Mouse (Mus musculus): ENCODE results near the gene Serpina1f. TPM values are rescaled to one million over a fixed set of nuclear protein-coding genes. Genes with fewer than 3 reads are reported as not detected.
"Not testable (repeated sequence)": the region's sequence is repeated elsewhere in the genome, so short reads cannot be mapped to it uniquely, and the experiment has no call there.

Serpina1f gene
- polyA plus RNA-seq, 1 experiment from 2014 or later = not detected

DNA sequence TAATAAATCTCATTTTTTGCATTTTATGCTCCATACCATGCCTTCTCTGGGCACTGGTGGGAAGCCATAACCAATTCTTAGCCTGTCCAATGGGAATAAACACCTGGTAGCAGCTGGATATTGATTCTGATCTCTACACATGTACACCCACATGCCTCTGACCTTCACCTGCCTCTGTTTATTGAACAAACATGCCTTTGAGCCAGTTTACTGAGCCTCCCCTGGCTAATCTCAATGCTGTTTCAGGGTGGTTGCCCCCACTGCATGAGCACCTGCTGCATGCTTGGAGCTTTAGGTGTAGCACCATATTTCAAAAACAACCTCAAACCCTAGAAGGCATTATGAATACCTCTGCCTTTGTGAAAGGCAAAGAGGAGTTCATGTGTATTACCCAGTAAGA lies 33.3 kb downstream of the Serpina1f start:
- DNase-seq (ENCODE audit: low spot score) = not testable (repeated sequence)

DNA sequence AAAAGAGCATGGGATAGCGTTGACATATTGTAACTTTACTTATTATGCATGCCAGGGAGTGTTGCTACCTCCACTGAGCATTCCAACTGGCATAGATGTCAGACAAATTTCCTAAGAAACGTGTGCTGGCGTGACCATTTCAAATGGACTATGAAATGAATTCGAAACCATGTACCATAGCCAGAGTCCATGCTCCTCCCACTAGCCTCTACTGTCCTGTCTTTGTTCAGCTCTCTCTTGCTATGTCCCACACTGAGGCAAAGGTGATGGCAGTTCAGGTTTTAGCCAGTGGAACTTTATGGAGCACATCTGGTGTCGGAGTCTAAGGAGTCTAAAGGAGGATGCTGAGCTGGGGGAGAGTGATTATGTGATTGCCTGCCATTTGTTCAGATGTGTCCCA lies 35.3 kb downstream of the Serpina1f start:
- DNase-seq (ENCODE audit: low spot score) = no peak

DNA sequence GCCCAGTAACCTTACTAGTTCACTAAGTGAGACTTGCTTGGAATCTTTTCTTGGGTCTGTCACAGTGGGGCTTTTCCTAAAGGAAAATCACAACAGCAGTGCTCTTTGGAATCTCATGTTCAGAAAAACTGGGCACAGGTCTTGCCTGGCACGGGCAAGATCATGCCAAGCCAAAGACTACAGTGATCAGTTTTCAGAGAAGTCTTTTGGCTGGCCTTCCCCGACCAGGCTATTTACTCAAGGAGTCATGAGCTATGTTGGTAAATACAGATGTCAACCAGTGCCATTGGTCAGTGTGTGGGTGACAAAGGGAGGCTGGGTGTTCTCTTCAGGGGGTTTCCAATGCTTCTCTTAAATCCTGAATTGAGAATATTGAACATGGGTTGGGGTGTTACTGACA lies 36.2 kb downstream of the Serpina1f start:
- no peak for DNase-seq (ENCODE audit: low spot score)

DNA sequence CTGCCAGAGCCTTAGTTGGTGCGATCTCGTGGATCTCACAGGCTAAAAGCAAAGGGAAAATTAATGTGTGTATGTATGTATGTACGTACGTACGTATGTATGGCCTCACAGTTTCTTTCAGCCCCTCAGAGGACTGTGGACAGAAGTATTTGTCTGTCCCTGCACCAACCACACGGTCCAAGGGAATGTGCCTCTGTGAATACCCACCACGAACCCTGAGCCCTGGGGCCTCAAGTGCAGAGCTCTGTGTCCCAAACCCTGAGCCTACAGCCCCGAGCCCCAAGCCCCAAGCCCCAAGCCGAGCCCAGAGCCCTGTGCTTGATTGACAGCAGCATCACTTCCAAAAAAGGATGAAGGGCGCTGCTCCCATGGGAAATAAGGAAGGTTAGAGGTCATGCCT lies 37.3 kb downstream of the Serpina1f start:
- no peak for DNase-seq (ENCODE audit: low spot score)

DNA sequence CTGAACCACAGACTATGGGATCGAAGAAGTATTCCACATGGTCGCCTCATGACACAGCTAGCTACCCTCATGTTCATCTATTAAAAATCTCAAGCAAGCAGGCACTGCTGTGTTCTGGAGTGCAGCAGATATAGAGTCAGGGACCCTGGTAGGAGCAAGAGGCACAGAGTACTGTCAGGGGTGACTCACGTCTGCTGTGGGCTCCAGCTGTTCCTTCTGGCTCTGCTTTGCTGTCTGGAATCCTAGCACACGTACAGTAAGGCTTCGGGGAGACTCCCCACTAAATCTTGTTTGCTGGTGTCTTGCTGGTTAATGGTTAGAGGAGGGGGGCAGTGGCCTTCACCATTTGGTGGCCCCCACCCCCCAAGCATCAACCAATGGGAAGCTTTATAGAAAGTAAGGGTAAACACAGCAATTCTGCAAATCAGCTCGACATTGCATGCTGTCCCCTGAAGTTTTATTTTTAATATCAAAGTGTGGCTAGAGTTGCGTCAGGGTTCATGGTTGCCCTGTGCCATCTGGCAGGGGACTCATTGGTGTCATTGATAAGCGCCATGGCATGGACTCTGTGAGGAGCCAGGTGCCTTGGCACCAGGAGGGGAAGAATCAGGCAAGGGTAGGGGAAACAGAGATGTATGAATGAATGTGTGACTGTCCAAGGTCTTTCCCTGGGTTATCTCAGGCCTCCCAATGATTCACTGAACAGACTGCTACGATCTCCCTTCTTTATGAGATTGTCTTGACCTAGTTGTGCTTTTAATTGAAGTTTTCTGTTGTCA lies 38.3 kb downstream of the Serpina1f start, which contains the start of gene Serpina6:
Gene Serpina6 (minus strand): TSS at position 365 of the 779 bp plus-strand sequence.
- DNase-seq (ENCODE audit: low spot score) = no peak

DNA sequence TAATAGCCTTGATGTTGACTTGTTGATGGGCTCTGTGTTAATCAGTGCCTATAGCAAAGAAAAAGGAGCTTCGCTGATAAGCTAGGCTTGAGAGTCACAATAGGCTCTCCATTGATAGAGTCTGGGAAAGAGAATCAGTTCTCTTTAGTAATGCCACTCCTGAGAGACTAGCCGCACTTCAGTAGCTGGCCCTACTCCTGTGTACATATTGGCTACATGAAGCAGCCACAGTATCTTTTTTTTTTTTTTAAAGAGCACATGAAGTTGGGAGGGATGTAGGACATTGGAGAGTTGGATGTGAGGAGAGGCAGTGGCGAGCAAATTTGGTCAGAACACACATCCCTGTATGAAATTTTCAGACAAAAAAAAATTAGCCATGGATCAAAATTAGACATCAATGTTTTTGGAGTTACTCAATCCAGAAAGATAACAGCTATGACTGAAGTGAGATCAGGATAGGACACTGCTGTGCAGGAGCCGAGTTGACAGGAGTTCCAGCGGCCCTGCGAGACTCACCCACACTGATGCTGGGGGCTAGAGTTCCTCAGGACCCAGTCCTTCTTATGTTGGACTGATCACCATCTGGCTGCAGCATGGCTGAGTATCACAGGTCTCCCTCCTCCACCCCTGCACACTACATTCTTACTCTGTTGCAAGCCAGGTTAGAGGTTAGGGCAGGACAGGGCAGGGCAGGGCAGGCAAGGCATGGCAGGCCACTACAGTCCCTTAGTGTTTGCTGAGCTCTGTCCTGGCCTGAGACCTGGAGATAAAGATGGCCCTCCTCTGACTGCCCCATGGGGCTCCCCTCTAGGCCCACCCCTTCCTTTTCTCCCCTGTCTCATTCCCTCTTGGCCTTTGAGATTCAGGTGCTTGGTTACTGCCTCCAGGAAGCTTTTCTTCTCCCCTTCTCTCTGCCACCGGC lies 39.9 kb downstream of the Serpina1f start:
- DNase-seq (ENCODE audit: low spot score) = no peak

DNA sequence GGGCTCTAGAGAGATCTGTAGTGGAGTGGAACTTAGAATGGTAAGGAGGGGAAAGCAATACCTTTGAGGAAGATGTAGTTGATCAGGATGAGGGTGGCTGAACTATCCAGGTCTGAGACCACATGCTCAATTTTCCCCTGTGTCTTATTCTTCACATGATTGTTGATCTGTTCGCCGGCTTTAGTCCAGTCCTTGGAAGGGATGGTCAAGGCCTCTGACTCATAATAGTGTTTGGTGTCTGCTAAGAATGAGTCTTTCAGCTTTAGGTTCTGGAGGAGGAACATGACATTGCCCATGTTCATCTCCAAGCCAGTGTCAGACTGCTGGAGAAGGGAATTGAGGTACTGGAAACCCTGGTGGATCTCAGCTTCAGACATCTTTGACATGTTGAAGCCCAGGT lies 41.5 kb downstream of the Serpina1f start:
- DNase-seq (ENCODE audit: low spot score) = no peak

DNA sequence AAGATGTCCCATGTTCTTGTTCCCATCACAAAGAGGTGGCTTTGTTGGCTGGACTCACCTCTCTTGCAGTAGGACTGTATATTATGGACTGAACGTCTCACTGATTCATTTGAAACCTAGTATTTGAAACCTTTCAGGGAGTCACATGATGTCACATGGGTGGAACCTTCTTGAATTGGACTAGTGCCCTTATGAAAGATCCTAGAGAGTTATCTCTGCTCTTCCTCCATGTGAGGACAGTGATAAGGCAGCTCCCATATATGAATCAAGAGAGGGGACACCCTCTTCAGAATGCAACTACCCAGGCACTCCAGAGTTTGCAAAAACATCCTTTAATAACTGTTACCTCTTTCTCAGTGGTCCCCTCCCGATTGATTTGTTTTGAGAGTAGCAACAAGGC lies 49.0 kb downstream of the Serpina1f start:
- DNase-seq (ENCODE audit: low spot score) = no peak

DNA sequence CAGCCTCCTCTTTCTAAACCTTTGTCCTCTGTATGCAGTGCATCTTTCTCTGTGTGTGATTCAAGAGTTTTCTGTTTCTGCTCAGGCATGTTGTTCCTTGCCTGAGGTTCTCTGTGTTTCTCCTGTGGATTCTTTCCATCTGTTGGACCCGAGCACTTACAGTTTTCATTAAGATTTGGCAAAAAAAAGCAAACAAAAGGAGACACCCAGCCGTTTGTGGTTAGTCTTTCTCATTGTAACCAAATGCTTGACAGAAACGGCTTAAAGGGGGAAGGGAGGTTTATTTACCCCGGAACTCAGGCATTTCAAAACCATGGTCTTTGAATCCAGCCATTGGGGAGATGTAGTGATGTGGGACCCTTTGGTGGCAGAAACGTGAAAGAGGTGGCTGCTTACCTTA lies 50.7 kb downstream of the Serpina1f start:
- no peak for DNase-seq (ENCODE audit: low spot score)

DNA sequence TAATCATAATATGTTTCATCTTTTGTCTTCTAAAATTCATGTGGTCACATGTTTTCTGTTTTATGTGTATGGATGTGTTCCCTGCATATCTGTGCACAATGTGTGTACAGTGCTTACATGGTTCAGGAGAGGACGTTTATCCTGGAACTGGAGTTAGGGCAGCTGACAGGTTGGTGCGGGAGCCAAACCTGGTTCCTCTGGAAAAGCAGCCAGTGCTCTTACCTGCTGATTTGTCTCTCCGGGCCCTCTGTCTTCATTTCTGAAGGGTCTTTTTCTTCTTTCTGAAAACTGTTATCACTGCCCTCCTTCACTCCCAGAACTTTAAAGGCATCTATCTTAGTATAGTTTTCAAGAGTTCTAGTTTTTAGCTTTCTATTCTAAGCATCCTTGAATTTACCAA lies 51.5 kb downstream of the Serpina1f start:
- no peak for DNase-seq (ENCODE audit: low spot score)

DNA sequence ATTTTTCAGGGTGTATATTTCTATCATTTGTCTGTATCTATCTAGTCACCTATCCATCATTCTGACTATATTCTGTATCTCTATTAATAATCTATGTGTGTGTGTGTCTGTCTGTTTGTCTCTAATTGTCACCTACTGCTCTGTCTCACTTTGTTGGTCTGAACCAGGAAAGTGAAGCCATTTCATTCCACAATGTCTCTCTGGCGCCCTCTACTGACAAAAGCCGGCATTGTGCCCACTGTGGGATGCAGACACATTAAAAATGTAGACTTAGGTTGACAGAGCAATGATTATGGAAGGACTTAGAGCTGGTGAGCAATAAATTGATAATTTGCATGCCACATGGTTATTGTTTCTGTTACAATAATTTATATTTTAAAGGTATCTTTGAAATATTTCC lies 52.0 kb downstream of the Serpina1f start:
- peak; percentile 49 for DNase-seq (ENCODE audit: low spot score)

Other genes starting within 250 kb of the Serpina1f start
- 0.25 and 0.46 TPM in 2 replicates for gene Ifi27l2b, start 238.3 kb downstream of the Serpina1f start, polyA plus RNA-seq (2015; fragmentation: Nextera tagmentation; extraction: Ambion mirVana)
- 0.40 and 0.44 TPM in 2 replicates for gene Ppp4r4, start 163.2 kb downstream of the Serpina1f start, polyA plus RNA-seq (2015; fragmentation: Nextera tagmentation; extraction: Ambion mirVana)
- 0.09 TPM in 1 of 2 replicates, not detected in the other for gene Serpina10, start 64.1 kb downstream of the Serpina1f start, polyA plus RNA-seq (2015; fragmentation: Nextera tagmentation; extraction: Ambion mirVana)
- gene Serpina6, start 38.3 kb downstream of the Serpina1f start, polyA plus RNA-seq (2015; fragmentation: Nextera tagmentation; extraction: Ambion mirVana) = 0.08 and 0.13 TPM in 2 replicates
- gene Serpina16, start 19.4 kb downstream of the Serpina1f start, polyA plus RNA-seq (2015; fragmentation: Nextera tagmentation; extraction: Ambion mirVana) = not detected in 2 replicates
- not detected in 2 replicates for gene Serpina1d, start 78.1 kb upstream of the Serpina1f start, polyA plus RNA-seq (2015; fragmentation: Nextera tagmentation; extraction: Ambion mirVana)
- 0.17 TPM in 1 of 2 replicates, not detected in the other for gene Serpina1b, start 134.8 kb upstream of the Serpina1f start, polyA plus RNA-seq (2015; fragmentation: Nextera tagmentation; extraction: Ambion mirVana)
- not detected in 2 replicates for gene Serpina1a, start 168.0 kb upstream of the Serpina1f start, polyA plus RNA-seq (2015; fragmentation: Nextera tagmentation; extraction: Ambion mirVana)
- gene Serpina1c, start 209.4 kb upstream of the Serpina1f start, polyA plus RNA-seq (2015; fragmentation: Nextera tagmentation; extraction: Ambion mirVana) = 0.18 TPM in 1 of 2 replicates, not detected in the other